Comparison of ENCODE assay signal across 7 mouse cellular contexts in the genomic region with DNA sequence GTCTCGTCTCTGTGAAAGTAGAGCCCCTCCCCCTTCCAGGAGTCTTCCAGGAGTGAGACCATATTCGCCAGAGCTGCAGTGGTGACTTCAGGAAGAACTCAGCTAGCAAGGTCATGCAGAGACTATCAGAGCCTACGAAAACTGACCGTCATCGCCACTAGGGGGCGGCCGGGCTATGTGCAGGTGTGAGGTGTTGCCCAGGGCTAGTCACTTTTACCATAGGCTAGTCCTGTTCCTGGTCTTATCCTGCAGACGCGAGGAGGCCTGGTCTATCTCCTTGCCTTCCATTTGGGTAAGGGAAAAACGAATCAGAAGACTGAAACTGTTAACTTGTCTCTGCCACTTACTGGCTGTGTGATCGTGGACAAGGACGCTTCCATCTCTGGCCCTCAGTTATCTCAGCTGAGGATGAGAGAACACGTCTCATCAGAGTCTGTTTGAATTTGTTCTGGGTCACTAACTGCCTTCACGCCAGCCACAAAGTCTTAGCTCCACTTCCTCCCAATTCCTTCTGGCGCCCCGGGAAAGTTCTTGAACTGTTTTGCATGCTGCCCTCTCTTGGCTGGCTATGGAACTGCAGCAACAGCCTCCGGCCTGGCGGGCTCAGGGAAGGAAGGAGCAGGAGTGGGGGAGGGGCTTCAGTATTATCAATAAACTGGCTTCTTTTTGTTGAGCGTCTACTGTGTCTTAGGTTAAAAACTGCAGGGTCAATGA. TPM values are rescaled to one million over a fixed set of nuclear protein-coding genes. Genes with fewer than 3 reads are reported as not detected.
DNase-seq lines count a peak whose midpoint lies in the region; ATAC-seq lines count a peak whose summit lies in the region.

No protein-coding gene starts in this region.

- peak; percentile 78 for ATAC-seq in megakaryocyte progenitor cell, adult 5-6 weeks (replicated peaks; ENCODE audit: poor library complexity)

- peak; percentile 96 for DNase-seq in ZHBTc4 (ENCODE audit: low read depth, low spot score)
- peak; percentile 73 for DNase-seq in cerebellum, adult 9-11 months
- DNase-seq in gastrocnemius, adult 18-20 months (ENCODE audit: low spot score) = peak; percentile 88
- DNase-seq in induced T-regulatory cell, adult 2 months (ENCODE audit: low read depth) = peak; percentile 95
- DNase-seq in left cerebral cortex, adult 8-10 months (ENCODE audit: low spot score in 2 of 2) = peak; percentile 28 to 68
- DNase-seq in skeletal muscle tissue, adult 2 months (ENCODE audit: low read depth, low spot score) = peak; percentile 50

RNA-seq across cellular contexts. Expression of a gene that starts 53.5 kb away (rescaled TPM):
- total RNA-seq in gastrocnemius, adult 18-20 months (2021) = under 1 TPM; 0.05 to 0.07 TPM
- total RNA-seq in left cerebral cortex, adult 8-10 months (2022) = under 1 TPM in 2 of 4 experiments, not detected in 2; 0.27 to 0.30 TPM
- 56.7 and 60.5 TPM in 2 replicates for total RNA-seq in megakaryocyte progenitor cell, adult 5-6 weeks (2015)
- 7.1 and 10.8 TPM in 2 replicates for total RNA-seq in megakaryocyte progenitor cell, adult 5-6 weeks (2017)

Comparison
In these comparisons a context has a peak if more than half of its experiments do, and no peak if none do; other contexts are left out.
1. Peak in every context shown above with its lines: DNase-seq and ATAC-seq.
2. RNA of a gene that starts 53.5 kb away (total RNA-seq): 7.1 to 60.5 TPM in megakaryocyte progenitor cell, adult 5-6 weeks; 0.27 to 0.30 TPM in left cerebral cortex, adult 8-10 months and 0.05 to 0.07 TPM in gastrocnemius, adult 18-20 months; every median in the first group is over 4 times any median in the second.